Mouse (Mus musculus) C2C12 (cell line): ENCODE measurements at regions not wholly inside any gene's neighbourhood (a gene's known extent, or its start where the extent isn't known, plus 50 kb on each side); places are given as distances from the start of the nearest gene placed in this dataset.

Experiments
- CTCF ChIP-seq: IDR thresholded peaks from one replicate; pipeline ENCODE4 v1.5.1; 2011; ENCODE audit not compliant: control insufficient read depth, insufficient read depth, insufficient read length
- FOSL1 ChIP-seq: IDR thresholded peaks from one replicate; pipeline ENCODE4 v1.8.0; 2011; ENCODE audit warnings: mild to moderate bottlenecking, low read length; ENCODE audit not compliant: poor library complexity, insufficient read depth, severe bottlenecking

GRCm38 (mm10) chr10:6035792-6036487, 113.7 kb upstream of the Rgs17 start:
- TF ChIP-seq CTCF = no peak
- TF ChIP-seq FOSL1 = no peak
